Mouse (Mus musculus) stomach, postnatal 0 days (tissue): ENCODE data around the gene Prr19.

Experiments used
- CTCF ChIP-seq: IDR thresholded peaks from 2 replicates; pipeline ENCODE4 v1.5.1; 2016; ENCODE audit warnings: antibody characterized with exemption, low read depth, mild to moderate bottlenecking, moderate library complexity
- EP300 ChIP-seq: optimal IDR thresholded peaks from 2 replicates; pipeline ENCODE3; 2016; ENCODE audit warnings: antibody characterized with exemption

DNA sequence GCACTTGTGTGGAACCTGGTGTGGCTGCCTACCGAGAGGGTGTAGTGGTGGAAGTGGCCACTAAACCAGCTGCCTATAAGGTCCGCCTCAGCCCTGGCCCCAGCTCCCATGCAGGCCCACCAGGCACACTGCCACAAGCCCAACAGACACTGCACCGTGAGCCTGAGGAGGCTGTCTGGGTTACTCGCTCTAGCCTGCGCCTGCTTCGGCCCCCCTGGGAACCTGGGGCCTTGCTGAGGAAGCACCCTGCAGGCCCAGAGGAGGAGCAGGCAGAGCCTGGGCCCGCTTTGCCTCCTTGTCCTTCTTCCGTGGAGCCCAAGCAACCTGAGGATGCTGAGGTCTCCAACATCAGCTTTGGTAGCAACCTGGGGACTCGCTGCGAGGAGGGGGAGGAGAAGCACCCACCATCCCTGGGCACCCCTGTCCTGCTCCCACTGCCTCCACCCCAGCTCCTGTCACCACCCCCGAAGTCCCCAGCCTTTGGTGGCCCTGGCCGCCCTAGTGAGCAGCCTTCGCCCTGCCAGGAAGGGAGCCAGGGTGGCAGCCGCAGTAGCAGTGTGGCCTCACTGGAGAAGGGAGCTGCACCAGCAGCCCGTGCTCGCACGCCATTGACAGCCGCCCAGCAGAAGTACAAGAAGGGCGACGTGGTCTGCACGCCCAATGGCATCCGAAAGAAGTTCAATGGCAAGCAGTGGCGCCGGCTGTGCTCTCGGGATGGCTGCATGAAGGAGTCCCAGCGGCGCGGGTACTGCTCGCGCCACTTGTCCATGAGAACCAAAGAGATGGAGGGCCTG, 29.4 kb upstream of the Prr19 start:
- TF ChIP-seq CTCF: no peak
- no peak for TF ChIP-seq EP300
